Mouse (Mus musculus) ES-E14 (cell line): ENCODE results near the gene Afg3l1. TPM values are rescaled to one million over a fixed set of nuclear protein-coding genes. Genes with fewer than 3 reads are reported as not detected.

Experiments
- DNase-seq: peaks from one replicate; pipeline ENCODE4 v3.0.0-alpha.2; 2013; ENCODE audit warnings: low read depth, low spot score
- H3K27ac ChIP-seq: 2 replicates; pipeline ENCODE4 v1.5.1; 2012; ENCODE audit warnings: low read depth, mild to moderate bottlenecking, low read length, moderate library complexity, mixed read lengths; ENCODE audit not compliant: poor library complexity, insufficient read depth, severe bottlenecking
- H3K36me3 ChIP-seq: 2 replicates; pipeline ENCODE4 v1.6.1; 2012; ENCODE audit warnings: mild to moderate bottlenecking, low read length, moderate library complexity, mixed read lengths; ENCODE audit not compliant: control insufficient read depth, poor library complexity, insufficient read depth, severe bottlenecking
- H3K4me1 ChIP-seq, 2 experiments: fragments of 150-350 bp in 1 of 2; sonication (generic) in 1 of 2; 2 replicates each; pipeline ENCODE4 v1.6.1; 2012; ENCODE audit warnings: low read length in 2 of 2, mild to moderate bottlenecking in 1 of 2, mixed read lengths in 1 of 2; ENCODE audit not compliant: control insufficient read depth in 2 of 2, insufficient read depth in 2 of 2, poor library complexity in 1 of 2
- H3K4me3 ChIP-seq, 2 experiments: fragments of 150-350 bp in 1 of 2; sonication (generic) in 1 of 2; 2 replicates each; pipeline ENCODE4 v1.5.1; 2012; ENCODE audit warnings: low read length in 2 of 2, low read depth in 1 of 2, mild to moderate bottlenecking in 1 of 2, mixed read lengths in 1 of 2; ENCODE audit not compliant: insufficient read depth in 1 of 2, poor library complexity in 1 of 2, severe bottlenecking in 1 of 2
- H3K9ac ChIP-seq: 2 replicates; pipeline ENCODE4 v1.6.1; 2012; ENCODE audit warnings: low read depth, mild to moderate bottlenecking, low read length, mixed read lengths; ENCODE audit not compliant: poor library complexity, insufficient read depth, severe bottlenecking
- H3K9me3 ChIP-seq: fragments of 150-350 bp; sonication (generic); 2 replicates; pipeline ENCODE4 v1.6.1; 2012; ENCODE audit warnings: low read depth, mild to moderate bottlenecking, low read length; ENCODE audit not compliant: control insufficient read depth, insufficient read depth
- CHD2 ChIP-seq: IDR thresholded peaks from 2 replicates; pipeline ENCODE4 v1.6.1; 2014; ENCODE audit warnings: mild to moderate bottlenecking, low read depth, low read length, inconsistent platforms
- HCFC1 ChIP-seq: IDR thresholded peaks from 2 replicates; pipeline ENCODE4 v1.6.1; 2012; ENCODE audit warnings: low read length, inconsistent platforms, borderline replicate concordance; ENCODE audit not compliant: insufficient read depth
- MAFK ChIP-seq: IDR thresholded peaks from 2 replicates; pipeline ENCODE4 v1.6.1; 2014; ENCODE audit warnings: mild to moderate bottlenecking, low read depth, low read length, inconsistent platforms; ENCODE audit not compliant: insufficient read depth
- ZC3H11A ChIP-seq: IDR thresholded peaks from 2 replicates; pipeline ENCODE4 v1.6.1; 2012; ENCODE audit warnings: low read depth, mild to moderate bottlenecking, inconsistent platforms, low read length, borderline replicate concordance
- ZNF384 ChIP-seq: IDR thresholded peaks from 2 replicates; pipeline ENCODE4 v1.6.1; 2012; ENCODE audit warnings: low read depth, low read length, inconsistent platforms
- in situ Hi-C, 2 experiments: fragments of 600-800 bp; cut with MboI; formaldehyde crosslinking; loops; one replicate each; pipeline ENCODE4 v1.15.1; 2025; ENCODE audit warnings: low sequenced_read_pairs in 2 of 2, inconsistent platforms in 1 of 2; ENCODE audit not compliant: unreplicated experiment in 2 of 2
- total RNA-seq: library from RNA; depleted of rRNA; stranded (reverse); fragments of 300-350 nt; gene quantifications from 2 replicates; pipeline ENCODE4 v1.2.3, GENCODE M21; 2012

Gene Afg3l1
- total RNA-seq, 1 experiment = 80.0 TPM

DNA sequence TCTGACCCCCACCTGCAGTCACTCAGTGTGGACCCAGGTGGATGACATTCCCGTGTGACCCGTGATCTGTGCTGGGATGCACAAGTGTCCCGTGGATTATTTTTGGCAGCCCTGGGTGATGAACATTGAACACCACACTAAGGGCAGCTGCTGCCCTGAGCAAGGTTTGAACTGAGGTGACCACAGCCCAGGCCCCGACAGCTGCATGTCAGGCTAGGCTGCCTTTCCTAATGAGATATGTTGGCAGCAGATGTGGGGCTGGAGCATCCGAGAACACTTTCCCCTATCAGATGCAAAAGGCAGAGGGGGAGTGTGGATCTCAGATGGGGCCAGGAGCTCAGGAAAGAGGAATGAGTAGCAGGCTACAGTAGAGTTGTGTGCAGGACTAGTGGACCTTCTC, 33.1 kb downstream of the Afg3l1 start:
- Histone ChIP-seq H3K36me3 (peaks cover 10% of the 10 kb centered on the region; the same call in 1 of the 2 replicates), H3K4me1 (no peaks in the 10 kb centered on the region; a peak in 1 of 4 replicates), H3K4me3 (no peak overlapping the region), H3K9me3 (no peaks in the 10 kb centered on the region), H3K9ac (no peak overlapping the region), H3K27ac (no peak overlapping the region)
- TF ChIP-seq HCFC1 (no peak), ZNF384 (no peak), CHD2 (no peak), MAFK (no peak), ZC3H11A (no peak)
- in situ Hi-C loops = no loop called here
- DNase-seq = no peak

DNA sequence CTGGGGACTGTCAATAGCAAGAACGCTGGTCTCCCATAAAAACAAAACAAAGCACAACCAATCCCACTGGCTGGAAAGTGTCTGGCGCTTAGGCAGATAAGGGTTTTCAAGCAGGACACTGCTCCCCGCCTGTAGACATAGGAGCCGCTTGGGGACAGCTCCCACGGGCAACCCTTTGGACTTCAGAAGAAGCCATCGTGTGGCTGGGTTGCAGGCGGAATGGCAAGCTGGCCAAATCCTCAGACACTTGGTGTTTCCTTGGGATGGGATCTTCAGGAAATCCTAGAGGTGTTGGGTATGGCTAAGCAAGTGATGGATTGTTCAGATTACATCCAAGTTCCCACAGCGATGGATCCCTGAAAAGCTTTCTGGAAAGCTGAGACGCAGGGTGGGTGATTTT, 36.4 kb downstream of the Afg3l1 start:
- Histone ChIP-seq H3K27ac (no peak overlapping the region), H3K9ac (no peak overlapping the region)
- TF ChIP-seq HCFC1 (no peak), CHD2 (no peak), ZC3H11A (no peak), MAFK (no peak), ZNF384 (no peak)

GRCm38 (mm10) chr8:123514781-123515539, 37.3 kb downstream of the Afg3l1 start, which contains the start of gene Dbndd1:
Gene Dbndd1 (minus strand): TSS chr8:123515463.
- Histone ChIP-seq H3K36me3 (peaks cover 1% of the 10 kb centered on the region; the same call in 1 of the 2 replicates), H3K4me1 (peaks cover 0 to 3% of the 10 kb centered on the region in 2 experiments; a peak in 2 of 4 replicates)
- in situ Hi-C loops = no loop called here

More for the DNA sequence above, 36.4 kb downstream of the Afg3l1 start:
- peaks cover 8% of the 10 kb centered on the region; the same call in 1 of the 2 replicates for H3K36me3 ChIP-seq
- no peak for DNase-seq
- H3K4me3 ChIP-seq = peak overlapping the region in 1 of 2 experiments; percentile 94; a peak in 1 of 4 replicates
- in situ Hi-C loops = no loop called here
- no peaks in the 10 kb centered on the region for H3K9me3 ChIP-seq
- peaks cover 0 to under 1% of the 10 kb centered on the region in 2 experiments; a peak in 1 of 4 replicates for H3K4me1 ChIP-seq

DNA sequence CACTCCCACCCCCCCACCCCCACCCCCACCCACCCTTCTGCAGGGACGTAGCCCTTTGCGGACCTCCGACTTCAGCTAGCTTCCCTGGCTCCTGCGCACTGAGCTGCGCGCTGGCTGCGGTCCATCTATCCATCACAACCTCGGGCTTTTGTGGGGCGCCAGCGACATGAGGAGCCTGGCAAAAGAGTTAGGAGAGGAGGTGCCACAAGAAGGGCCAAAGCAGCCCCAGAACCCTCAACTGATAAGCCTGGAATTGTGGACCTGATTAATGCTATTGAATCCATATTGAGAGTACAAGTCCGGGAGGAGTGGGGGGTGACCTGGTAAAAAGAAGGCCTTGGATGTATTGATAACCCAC, 37.8 kb downstream of the Afg3l1 start:
- Histone ChIP-seq H3K4me1 (peaks cover 0 to 3% of the 10 kb centered on the region in 2 experiments; a peak in 2 of 4 replicates), H3K9me3 (no peaks in the 10 kb centered on the region), H3K36me3 (peaks cover 2% of the 10 kb centered on the region; the same call in 1 of the 2 replicates), H3K27ac (no peak overlapping the region), H3K9ac (no peak overlapping the region), H3K4me3 (peak overlapping the region; percentile 18 to 37; a peak in 3 of 4 replicates)
- DNase-seq = no peak
- in situ Hi-C loops = no loop called here
- TF ChIP-seq ZC3H11A (no peak), HCFC1 (no peak), ZNF384 (no peak), CHD2 (no peak), MAFK (no peak)

More at GRCm38 (mm10) chr8:123514781-123515539, 37.3 kb downstream of the Afg3l1 start, which contains the start of gene Dbndd1:
- DNase-seq = no peak
- Histone ChIP-seq H3K9me3 (no peaks in the 10 kb centered on the region), H3K27ac (no peak within 1 kb of the TSS), H3K9ac (peak within 1 kb of the TSS; percentile 69), H3K4me3 (peak within 1 kb of the TSS; percentile 77 to 94)
- TF ChIP-seq HCFC1 (no peak), ZC3H11A (no peak), CHD2 (no peak), ZNF384 (no peak)
